Mouse (Mus musculus): ENCODE measurements around the gene Armh1.

- TF ChIP-seq CHD2 (IDR thresholded peaks at IDR 0.05; ENCODE audit: low read depth, low read length) (no peak), ZC3H11A (IDR thresholded peaks at IDR 0.05; ENCODE audit: borderline replicate concordance, low read depth, low read length) (no peak), ZNF384 (IDR thresholded peaks at IDR 0.05; ENCODE audit: low read depth, low read length) (no peak), HCFC1 (IDR thresholded peaks at IDR 0.05; ENCODE audit: borderline replicate concordance, insufficient read depth, low read length) (peak; percentile 76), MAFK (IDR thresholded peaks at IDR 0.05; ENCODE audit: insufficient read depth, low read depth, low read length) (no peak)
Observed at GRCm38 (mm10) chr4:117210147-117211074, 41.5 kb downstream of the Armh1 start.
